Mouse (Mus musculus) midbrain, embryonic 16.5 days (tissue): ENCODE results near the gene Tmem163. TPM values are rescaled to one million over a fixed set of nuclear protein-coding genes. Genes with fewer than 3 reads are reported as not detected.

Source experiments
- ATAC-seq: fragments of 200-750 bp; cut with Nextera tagmentation; 2 replicates; pipeline ENCODE4 v1.8.0; 2017; ENCODE audit warnings: moderate TSS enrichment
- H3K27ac ChIP-seq: fragments of 300-500 bp; sonication (generic); 2 replicates; pipeline ENCODE4 v1.5.1; 2014; ENCODE audit warnings: mild to moderate bottlenecking, low read length, mixed read lengths
- H3K27me3 ChIP-seq: fragments of 300-500 bp; sonication (generic); 2 replicates; pipeline ENCODE4 v1.6.1; 2014; ENCODE audit warnings: low read depth, low read length, mixed read lengths; ENCODE audit not compliant: control insufficient read depth, insufficient read depth
- H3K36me3 ChIP-seq: fragments of 300-500 bp; sonication (generic); 2 replicates; pipeline ENCODE4 v1.6.1; 2014; ENCODE audit warnings: mild to moderate bottlenecking, low read length, moderate library complexity, mixed read lengths; ENCODE audit not compliant: control insufficient read depth, insufficient read depth
- H3K4me1 ChIP-seq: fragments of 300-500 bp; sonication (generic); 2 replicates; pipeline ENCODE4 v1.6.1; 2014; ENCODE audit warnings: mild to moderate bottlenecking, low read length, mixed read lengths; ENCODE audit not compliant: control insufficient read depth, insufficient read depth
- H3K4me2 ChIP-seq: fragments of 300-500 bp; sonication (generic); 2 replicates; pipeline ENCODE4 v1.6.1; 2014; ENCODE audit warnings: mild to moderate bottlenecking, low read length, mixed read lengths
- H3K4me3 ChIP-seq: fragments of 300-500 bp; sonication (generic); 2 replicates; pipeline ENCODE4 v1.5.1; 2014; ENCODE audit warnings: low read depth, mild to moderate bottlenecking, low read length, moderate library complexity, mixed read lengths
- H3K9ac ChIP-seq: fragments of 300-500 bp; sonication (generic); 2 replicates; pipeline ENCODE4 v1.6.1; 2014; ENCODE audit warnings: low read depth, low read length, mixed read lengths
- H3K9me3 ChIP-seq: fragments of 300-500 bp; sonication (generic); replicated peaks from 2 replicates; pipeline ENCODE4 v1.6.1; 2014; ENCODE audit warnings: mild to moderate bottlenecking, low read length, mixed read lengths; ENCODE audit not compliant: control insufficient read depth, poor library complexity, severe bottlenecking
- WGBS: fragments of 180-500 bp; shearing (Covaris S2); extraction: QIAGEN DNeasy Blood & Tissue Kit; methylation state at CpG from one replicate; pipeline ENCODE4 v1.1.7; 2014; 5-methylcytosine and 5-hydroxymethylcytosine counted together
- polyA plus RNA-seq: library from polyadenylated mRNA; unstranded; fragments of >200 nt; fragmentation: Nextera tagmentation; extraction: Ambion mirVana; gene quantifications from 2 replicates; pipeline ENCODE4 v1.2.1, GENCODE M21; 2015

The Tmem163 gene
- polyA plus RNA-seq, 1 experiment from 2014 or later, result 68.7 TPM

GRCm38 (mm10) chr1:127555822-127556485 lies 123.4 kb downstream of the Tmem163 start:
- Histone ChIP-seq H3K4me1 (peaks cover 6% of the 10 kb centered on the region), H3K4me3 (no peak overlapping the region), H3K27me3 (no peaks in the 10 kb centered on the region), H3K9me3 (peaks cover 3% of the 10 kb centered on the region; the same call in 1 of the 2 replicates), H3K27ac (peak overlapping the region; percentile 65), H3K36me3 (no peaks in the 10 kb centered on the region), H3K9ac (no peak overlapping the region), H3K4me2 (no peak overlapping the region)
- WGBS, result 30% methylated on average over 6 of the region's 6 CpGs
- ATAC-seq, result peak; percentile 80

- H3K36me3 ChIP-seq, result no peaks in the 10 kb centered on the region
- 19% methylated on average over 4 of the region's 4 CpGs for WGBS
- H3K4me2 ChIP-seq, result no peak overlapping the region
- no peaks in the 10 kb centered on the region for H3K4me1 ChIP-seq
- H3K4me3 ChIP-seq, result no peak overlapping the region
- no peaks in the 10 kb centered on the region for H3K9me3 ChIP-seq
- no peak overlapping the region for H3K27ac ChIP-seq
- H3K9ac ChIP-seq, result no peak overlapping the region
- peak; percentile 47; the same call in 1 of the 2 replicates for ATAC-seq
- no peaks in the 10 kb centered on the region for H3K27me3 ChIP-seq
Observed at GRCm38 (mm10) chr1:127548078-127548477, 131.3 kb downstream of the Tmem163 start.

GRCm38 (mm10) chr1:127542756-127543155 lies 136.6 kb downstream of the Tmem163 start:
- WGBS, result 16% methylated on average over 1 of the region's 1 CpGs
- Histone ChIP-seq H3K27me3 (no peaks in the 10 kb centered on the region), H3K36me3 (no peaks in the 10 kb centered on the region), H3K4me3 (no peak overlapping the region), H3K4me2 (no peak overlapping the region), H3K9me3 (no peaks in the 10 kb centered on the region), H3K27ac (no peak overlapping the region), H3K9ac (no peak overlapping the region), H3K4me1 (peaks cover 2% of the 10 kb centered on the region; the same call in 1 of the 2 replicates)
- no peak for ATAC-seq

- Histone ChIP-seq H3K9me3 (no peaks in the 10 kb centered on the region), H3K4me3 (no peak overlapping the region), H3K4me2 (no peak overlapping the region), H3K4me1 (peaks cover 10% of the 10 kb centered on the region), H3K36me3 (no peaks in the 10 kb centered on the region), H3K27ac (no peak overlapping the region), H3K27me3 (no peaks in the 10 kb centered on the region), H3K9ac (no peak overlapping the region)
- WGBS, result 91% methylated on average over 7 of the region's 7 CpGs
- ATAC-seq, result no peak
Observed at GRCm38 (mm10) chr1:127541931-127542330, 137.4 kb downstream of the Tmem163 start.

GRCm38 (mm10) chr1:127541522-127541921 lies 137.8 kb downstream of the Tmem163 start:
- no peak for ATAC-seq
- H3K27me3 ChIP-seq, result no peaks in the 10 kb centered on the region
- H3K4me3 ChIP-seq, result no peak overlapping the region
- H3K4me1 ChIP-seq, result peaks cover 14% of the 10 kb centered on the region
- H3K9me3 ChIP-seq, result no peaks in the 10 kb centered on the region
- H3K27ac ChIP-seq, result no peak overlapping the region
- no peak overlapping the region for H3K9ac ChIP-seq
- WGBS, result 88% methylated on average over 4 of the region's 4 CpGs
- H3K4me2 ChIP-seq, result no peak overlapping the region
- no peaks in the 10 kb centered on the region for H3K36me3 ChIP-seq

GRCm38 (mm10) chr1:127537204-127538038 lies 141.9 kb downstream of the Tmem163 start:
- Histone ChIP-seq H3K4me2 (peak overlapping the region; percentile 37), H3K9me3 (no peaks in the 10 kb centered on the region), H3K4me3 (no peak overlapping the region), H3K9ac (peak overlapping the region; percentile 10), H3K27ac (peak overlapping the region; percentile 74), H3K27me3 (no peaks in the 10 kb centered on the region), H3K4me1 (peaks cover 22% of the 10 kb centered on the region), H3K36me3 (no peaks in the 10 kb centered on the region)
- WGBS, result 4% methylated on average over 17 of the region's 17 CpGs
- peak; percentile 82 for ATAC-seq

GRCm38 (mm10) chr1:127536448-127536847 lies 142.9 kb downstream of the Tmem163 start:
- 31% methylated on average over 5 of the region's 5 CpGs for WGBS
- H3K36me3 ChIP-seq, result no peaks in the 10 kb centered on the region
- no peaks in the 10 kb centered on the region for H3K27me3 ChIP-seq
- peak overlapping the region; percentile 74 for H3K27ac ChIP-seq
- H3K4me2 ChIP-seq, result no peak overlapping the region; the same call in 1 of the 2 replicates
- no peaks in the 10 kb centered on the region for H3K9me3 ChIP-seq
- peaks cover 25% of the 10 kb centered on the region for H3K4me1 ChIP-seq
- H3K9ac ChIP-seq, result no peak overlapping the region
- no peak overlapping the region for H3K4me3 ChIP-seq
- ATAC-seq, result 0 out of 2 replicates have a peak, but pooled peaks have one; percentile 12

GRCm38 (mm10) chr1:127531723-127532122 lies 147.6 kb downstream of the Tmem163 start:
- Histone ChIP-seq H3K9ac (no peak overlapping the region), H3K36me3 (no peaks in the 10 kb centered on the region), H3K27me3 (0 out of 2 replicates have a peak, but pooled peaks cover 1% of the 10 kb centered on the region), H3K4me1 (peaks cover 18% of the 10 kb centered on the region), H3K4me2 (no peak overlapping the region), H3K4me3 (no peak overlapping the region), H3K27ac (peak overlapping the region; percentile 43; the same call in 1 of the 2 replicates), H3K9me3 (no peaks in the 10 kb centered on the region)
- 78% methylated on average over 5 of the region's 5 CpGs for WGBS
- ATAC-seq, result no peak
